Mouse (Mus musculus): Measurements from ENCODE around the gene Sp6. TPM values are rescaled to one million over a fixed set of nuclear protein-coding genes. Genes with fewer than 3 reads are reported as not detected.

The Sp6 gene
- total and polyA plus RNA-seq, 3 experiments: 10.1 to 65.5 (median 18.4) TPM

GRCm38 (mm10) chr11:97072533-97072932, 59.3 kb downstream of the Sp6 start:
- in situ Hi-C loops (cut with MboI; ENCODE audit: low pct_ligation_motif_present, low pct_unique_long_range_greater_than_20kb, low sequenced_read_pairs) (no loop called here), dilution Hi-C loops (cut with MboI; ENCODE audit: extremely low pct_ligation_motif_present, extremely low pct_unique_long_range_greater_than_20kb, low sequenced_read_pairs) (no loop called here)
- Histone ChIP-seq H3K79me2 (replicated peaks; ENCODE audit: control insufficient read depth, extremely low read depth, insufficient read depth, poor library complexity, severe bottlenecking) (no peaks in the 10 kb centered on the region), H3K9me3 (replicated peaks; ENCODE audit: low read length) (no peaks in the 10 kb centered on the region), H3K4me2 (ENCODE audit: insufficient read depth, low read depth, poor library complexity, severe bottlenecking) (no peak overlapping the region), H3K27ac (ENCODE audit: insufficient read depth, low read depth) (no peak overlapping the region), H3K27me3 (replicated peaks) (no peaks in the 10 kb centered on the region), H3K4me1 (ENCODE audit: control insufficient read depth in 1 of 2, insufficient read depth in 2 of 2) (no peaks in the 10 kb centered on the region), H3K9ac (ENCODE audit: insufficient read depth, low read depth) (no peak overlapping the region), H3K36me3 (replicated peaks in 1 of 2; ENCODE audit: control insufficient read depth in 1 of 2, insufficient read depth in 1 of 2, low read length in 1 of 2) (peaks cover 15 to 33% of the 10 kb centered on the region in 2 experiments), H3K4me3 (replicated peaks in 1 of 3; ENCODE audit: low read depth in 2 of 3, low read length in 2 of 3, poor library complexity in 1 of 3) (no peak overlapping the region)
- TF ChIP-seq ELF1 (IDR thresholded peaks at IDR 0.05; ENCODE audit: low read depth, low read length) (no peak), MAZ (IDR thresholded peaks at IDR 0.05; ENCODE audit: low read depth, low read length) (no peak), KAT2A (IDR thresholded peaks at IDR 0.05; ENCODE audit: insufficient replicate concordance, low read length) (no peak), USF1 (IDR thresholded peaks at IDR 0.05; ENCODE audit: low read depth, low read length) (no peak), SMC3 (IDR thresholded peaks at IDR 0.05; ENCODE audit: low read depth, low read length) (peak; percentile 80), MEF2A (IDR thresholded peaks at IDR 0.05; ENCODE audit: borderline replicate concordance, low read depth, low read length) (no peak), ZC3H11A (IDR thresholded peaks at IDR 0.05; ENCODE audit: low read depth, low read length) (peak; percentile 56), JUND (conservative IDR thresholded peaks at IDR 0.05; ENCODE audit: low read depth, low read length) (peak; percentile 36; the same call in 1 of the 2 replicates), POLR2A (IDR thresholded peaks at IDR 0.05; ENCODE audit: low read depth, low read length) (no peak), TCF12 (IDR thresholded peaks at IDR 0.05; ENCODE audit: low read depth, low read length) (no peak), PAX5 (IDR thresholded peaks at IDR 0.05; ENCODE audit: low read length) (no peak), BHLHE40 (IDR thresholded peaks at IDR 0.05; ENCODE audit: low read depth, low read length) (peak; percentile 58), NRF1 (IDR thresholded peaks at IDR 0.05; ENCODE audit: low read depth, low read length) (no peak), ZNF384 (IDR thresholded peaks at IDR 0.05; ENCODE audit: low read depth, low read length) (no peak), NELFE (IDR thresholded peaks at IDR 0.05; ENCODE audit: low read depth, low read length) (no peak), CHD2 (IDR thresholded peaks at IDR 0.05; ENCODE audit: low read length) (no peak), POLR2AphosphoS2 (IDR thresholded peaks at IDR 0.05; ENCODE audit: low read depth, low read length) (no peak; the same call in 1 of the 2 replicates), MYC (IDR thresholded peaks at IDR 0.05; ENCODE audit: low read depth, low read length) (peak; percentile 52; the same call in 1 of the 2 replicates), MXI1 (IDR thresholded peaks at IDR 0.05; ENCODE audit: low read depth, low read length) (no peak), CHD1 (IDR thresholded peaks at IDR 0.05; ENCODE audit: low read depth, low read length) (no peak), MAX (IDR thresholded peaks at IDR 0.05; ENCODE audit: low read length) (no peak), SIN3A (IDR thresholded peaks at IDR 0.05; ENCODE audit: low read length) (no peak), CTCF (conservative IDR thresholded peaks at IDR 0.05 in 1 of 2, IDR thresholded peaks at IDR 0.05 in 1 of 2; ENCODE audit: low read depth in 2 of 2, low read length in 2 of 2) (peak; percentile 66 to 97), IRF4 (IDR thresholded peaks at IDR 0.05; ENCODE audit: low read depth, low read length) (peak; percentile 74), RCOR1 (conservative IDR thresholded peaks at IDR 0.05; ENCODE audit: low read depth, low read length) (no peak), ETS1 (conservative IDR thresholded peaks at IDR 0.05; ENCODE audit: low read depth, low read length) (no peak), E2F4 (IDR thresholded peaks at IDR 0.05; ENCODE audit: insufficient replicate concordance, low read depth, low read length) (no peak), ZKSCAN1 (IDR thresholded peaks at IDR 0.05; ENCODE audit: borderline replicate concordance, low read depth, low read length) (no peak), USF2 (conservative IDR thresholded peaks at IDR 0.05; ENCODE audit: low read depth, low read length) (no peak), UBTF (IDR thresholded peaks at IDR 0.05; ENCODE audit: low read depth, low read length) (no peak), JUN (IDR thresholded peaks at IDR 0.05; ENCODE audit: insufficient read depth, low read depth, low read length) (no peak), RAD21 (IDR thresholded peaks at IDR 0.05; ENCODE audit: low read depth, low read length) (peak; percentile 94), HCFC1 (IDR thresholded peaks at IDR 0.05; ENCODE audit: low read depth, low read length) (no peak), ZMIZ1 (IDR thresholded peaks at IDR 0.05; ENCODE audit: low read depth, low read length) (no peak), MAFK (IDR thresholded peaks at IDR 0.05; ENCODE audit: insufficient replicate concordance, low read length) (no peak), EP300 (IDR thresholded peaks at IDR 0.05; ENCODE audit: low read length) (no peak), TBP (conservative IDR thresholded peaks at IDR 0.05; ENCODE audit: low read depth, low read length) (no peak), GABPA (IDR thresholded peaks at IDR 0.05; ENCODE audit: insufficient replicate concordance, low read depth, low read length) (no peak)
- DNase-seq (ENCODE audit: extremely low read depth): peak; percentile 80
